Mouse (Mus musculus) gastrocnemius, postnatal 4 days (tissue): ENCODE measurements at regions not wholly inside any gene's neighbourhood (a gene's known extent, or its start where the extent isn't known, plus 50 kb on each side); places are given as distances from the start of the nearest gene placed in this dataset.

Source experiments
- DNase-seq, 2 experiments: peaks; one replicate each; pipeline ENCODE4 v3.0.0; 2021 to 2022; ENCODE audit warnings: low spot score in 2 of 2, mixed read lengths in 2 of 2

DNA sequence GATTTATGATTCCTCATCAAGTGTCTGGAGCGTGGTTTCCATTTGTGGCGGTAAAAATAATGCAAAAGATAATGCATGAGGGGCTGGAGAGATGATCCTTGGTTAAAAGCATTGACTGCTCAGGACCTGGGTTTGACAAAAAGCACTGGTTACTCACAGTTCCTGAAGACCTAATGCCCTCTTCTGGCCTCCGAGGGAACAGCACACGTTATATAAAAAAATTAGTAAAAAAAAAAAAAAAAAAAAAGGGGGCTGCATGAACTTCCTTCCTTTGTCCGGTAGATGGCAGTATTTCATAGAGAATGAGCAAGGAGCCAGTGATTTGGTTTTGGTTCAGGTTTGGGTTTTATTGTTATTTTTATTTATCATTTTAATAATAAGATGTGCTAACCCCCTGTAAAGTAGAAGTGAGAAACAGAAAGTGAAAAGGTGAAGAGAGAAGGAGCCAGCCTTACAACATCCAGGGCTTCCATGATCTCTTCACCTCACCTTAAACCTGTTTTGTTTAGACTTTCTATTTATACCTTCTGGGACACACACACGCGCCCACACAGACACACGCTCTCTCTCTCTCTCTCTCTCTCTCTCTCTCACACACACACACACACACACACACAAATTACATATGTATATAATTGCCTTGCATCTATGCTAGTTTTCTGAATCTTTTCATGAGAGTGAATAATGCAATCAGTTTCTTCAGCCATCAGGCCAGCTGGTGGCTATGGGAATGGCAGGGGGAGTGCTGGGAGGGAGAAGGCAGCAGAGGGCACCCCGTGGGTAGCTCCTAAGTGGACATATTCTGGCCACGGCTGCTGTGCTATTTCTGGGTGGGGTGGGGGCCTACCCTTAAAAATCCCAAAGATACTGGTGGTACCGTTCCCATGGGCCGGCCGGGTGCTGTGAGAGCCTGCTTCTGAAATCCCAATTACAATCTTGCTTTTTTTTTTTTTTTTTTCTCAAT is 230.0 kb downstream of the Poteg start:
- peak in 1 of 2 experiments; percentile 13 for DNase-seq

DNA sequence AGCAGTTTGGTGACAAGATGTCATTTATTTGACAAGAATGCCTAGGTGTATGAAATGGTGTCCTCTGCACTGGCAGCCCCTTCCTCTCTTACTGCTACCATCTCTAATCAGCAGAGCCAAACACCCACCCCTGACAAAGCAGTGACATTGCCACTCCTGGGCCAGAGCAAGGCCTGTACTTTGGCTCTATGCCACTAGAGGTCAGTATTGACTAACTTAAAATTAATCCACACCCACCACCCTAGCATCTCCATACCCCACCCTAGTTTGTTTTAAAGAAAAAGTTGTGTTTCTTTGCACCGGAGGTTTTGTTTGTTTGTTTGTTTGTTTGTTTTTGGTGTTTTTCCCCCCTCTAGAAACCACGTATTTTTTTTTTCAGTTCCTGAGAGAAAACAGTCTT is 231.7 kb downstream of the Poteg start:
- DNase-seq = peak in 1 of 2 experiments; percentile 18

DNA sequence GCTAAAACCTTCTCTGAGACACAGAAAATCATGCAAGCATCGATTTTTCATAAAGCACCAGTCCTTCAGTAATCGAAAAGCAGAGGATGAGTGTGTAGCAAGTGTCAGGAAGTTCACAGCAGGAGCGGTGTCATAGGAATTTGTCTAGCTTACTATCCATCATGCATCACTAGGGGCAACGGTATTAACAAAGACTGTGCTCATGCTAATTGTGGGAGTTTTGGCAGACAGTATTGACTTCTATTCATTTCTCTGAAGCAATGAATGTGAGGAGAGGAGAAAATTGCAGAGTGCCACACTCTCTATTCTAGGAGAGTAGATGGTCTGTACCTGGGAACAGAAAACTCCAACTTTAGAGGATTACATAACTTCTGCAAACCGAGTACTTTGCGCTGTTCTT is 274.5 kb downstream of the Poteg start:
- DNase-seq = no peak

DNA sequence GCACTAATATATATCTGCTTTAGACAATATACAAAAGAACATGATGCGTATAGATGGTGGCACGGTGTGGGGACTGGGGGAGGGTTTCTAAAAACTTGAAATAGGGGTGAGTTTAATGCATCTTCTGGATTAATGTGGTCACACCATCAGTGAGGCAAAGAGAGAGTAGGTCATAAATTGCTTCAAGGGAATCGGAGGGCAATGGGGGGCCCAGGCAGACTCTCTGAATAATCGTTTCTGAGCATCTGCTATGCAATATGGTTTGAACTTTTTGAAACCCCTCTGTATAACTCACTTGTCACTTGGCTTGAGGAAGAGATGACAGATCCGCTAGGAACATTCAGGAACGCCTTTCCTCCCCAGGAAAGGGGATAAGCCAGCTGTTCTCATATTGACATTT is 322.8 kb downstream of the Poteg start:
- no peak for DNase-seq

DNA sequence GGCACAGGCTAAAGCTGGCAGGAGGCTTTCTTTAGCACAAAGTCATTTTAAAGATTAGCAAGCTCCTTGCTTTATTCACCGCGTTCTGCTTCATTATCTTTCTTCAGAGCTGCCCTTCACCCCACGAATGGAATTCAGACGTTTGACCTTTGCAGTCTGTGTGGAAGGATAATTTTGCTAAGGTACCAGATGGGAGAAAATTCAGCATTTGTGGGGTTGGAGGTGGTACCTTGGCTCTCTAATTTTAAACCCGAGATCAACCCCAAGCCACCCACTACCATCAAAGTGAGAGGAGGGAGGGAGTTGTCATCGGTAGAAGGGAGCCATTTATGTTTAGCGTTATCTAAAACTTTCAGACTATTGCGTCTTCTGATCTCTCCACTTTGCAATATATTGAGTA is 323.3 kb downstream of the Poteg start:
- DNase-seq = no peak

DNA sequence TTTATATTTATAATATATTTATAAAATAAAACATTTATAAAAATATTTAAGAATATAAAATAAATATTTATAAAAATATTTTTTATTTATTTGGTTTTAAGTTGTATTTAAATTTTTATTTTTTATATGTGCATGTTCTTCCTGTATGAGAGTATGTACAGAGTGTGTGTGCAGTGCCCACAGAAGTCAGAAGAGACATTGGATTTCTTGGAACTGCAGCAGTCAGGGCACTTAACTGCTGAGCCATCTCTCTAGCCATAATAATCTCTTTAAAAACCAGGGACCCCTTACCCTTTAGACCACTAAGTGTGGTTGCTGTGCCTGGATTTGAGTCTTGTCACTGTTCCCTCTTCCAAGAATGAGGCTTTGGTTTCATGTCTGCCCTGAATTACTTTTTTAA is 323.8 kb downstream of the Poteg start:
- no peak for DNase-seq

DNA sequence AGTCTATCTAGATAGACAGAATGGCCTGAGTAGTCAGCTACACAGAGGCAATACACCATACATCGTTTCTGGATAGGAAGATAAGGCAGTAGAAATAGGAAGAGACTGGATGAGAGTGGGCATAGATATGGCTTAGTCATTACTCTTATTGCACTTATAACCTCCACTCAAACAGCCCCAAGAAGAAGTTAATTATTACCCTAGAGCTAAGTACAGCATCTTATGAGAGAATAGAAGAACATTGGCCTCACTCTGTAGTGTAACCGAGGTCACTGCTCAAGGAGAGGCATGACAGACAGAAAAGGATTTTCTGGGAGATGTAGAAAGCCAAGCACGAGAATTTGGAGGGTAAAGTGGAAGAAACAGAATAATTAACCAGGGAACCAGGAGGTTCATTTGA is 331.5 kb downstream of the Poteg start:
- no peak for DNase-seq
